10 mouse cellular contexts compared by ENCODE assay signal in genomic region chr13:9017190-9017589, GRCm38 (mm10). TPM values are rescaled to one million over a fixed set of nuclear protein-coding genes. Genes with fewer than 3 reads are reported as not detected.
DNase-seq lines count a peak whose midpoint lies in the region; ATAC-seq and TF ChIP-seq lines count a peak whose summit lies in the region.
"Had no signal": no experiment of that assay in that cellular context is flagged by ENCODE, and none has a peak within 500 bp of the region (broad histone marks: within the 10 kb centered on the region; RNA-seq: fewer than 3 reads in every experiment).

No protein-coding gene starts in this region.

- H3K9ac ChIP-seq in liver, postnatal 0 days (replicated peaks): no peak overlapping the region
- no peak overlapping the region for H3K9ac ChIP-seq in forebrain, embryonic 16.5 days (replicated peaks; ENCODE audit: low read depth, low read length)
- no peak overlapping the region for H3K9ac ChIP-seq in intestine, embryonic 16.5 days (ENCODE audit: low read depth, low read length)
- H3K9ac ChIP-seq: embryonic facial prominence, embryonic 13.5 days; midbrain, embryonic 13.5 days had no signal

- peaks cover 50% of the 10 kb centered on the region for H3K4me1 ChIP-seq in liver, postnatal 0 days (ENCODE audit: insufficient read depth)
- no peaks in the 10 kb centered on the region for H3K4me1 ChIP-seq in forebrain, embryonic 16.5 days (replicated peaks; ENCODE audit: control insufficient read depth, insufficient read depth, low read length)
- H3K4me1 ChIP-seq in intestine, embryonic 16.5 days (ENCODE audit: control insufficient read depth, insufficient read depth, low read length): no peaks in the 10 kb centered on the region
- H3K4me1 ChIP-seq: embryonic facial prominence, embryonic 13.5 days; midbrain, embryonic 13.5 days had no signal

- TF ChIP-seq EP300 in liver, postnatal 0 days (IDR thresholded peaks at IDR 0.05; ENCODE audit: low read depth): no peak

- intact Hi-C loops in gastrocnemius, postnatal 14 days (cut with DNase I; ENCODE audit: low total_unique reads): no loop called here

- no peaks in the 10 kb centered on the region for H3K27me3 ChIP-seq in liver, postnatal 0 days (ENCODE audit: insufficient read depth, low read length)
- H3K27me3 ChIP-seq in forebrain, embryonic 16.5 days (replicated peaks; ENCODE audit: control insufficient read depth, insufficient read depth, low read length): no peaks in the 10 kb centered on the region
- no peaks in the 10 kb centered on the region for H3K27me3 ChIP-seq in intestine, embryonic 16.5 days (replicated peaks; ENCODE audit: control insufficient read depth, insufficient read depth, low read length)
- H3K27me3 ChIP-seq: embryonic facial prominence, embryonic 13.5 days; midbrain, embryonic 13.5 days had no signal

- no peaks in the 10 kb centered on the region for H3K9me3 ChIP-seq in liver, postnatal 0 days (ENCODE audit: low read length)
- H3K9me3 ChIP-seq in forebrain, embryonic 16.5 days (ENCODE audit: control insufficient read depth, low read length): no peaks in the 10 kb centered on the region
- no peaks in the 10 kb centered on the region; the same call in 1 of the 2 replicates for H3K9me3 ChIP-seq in intestine, embryonic 16.5 days (ENCODE audit: control insufficient read depth, low read length)
- H3K9me3 ChIP-seq: embryonic facial prominence, embryonic 13.5 days; midbrain, embryonic 13.5 days had no signal

- WGBS in liver, postnatal 0 days (ENCODE audit: insufficient replicate concordance): 59% methylated on average over 8 of the region's 8 CpGs
- WGBS in forebrain, embryonic 16.5 days: 2% methylated on average over 8 of the region's 8 CpGs
- 23% methylated on average over 8 of the region's 8 CpGs for WGBS in intestine, embryonic 16.5 days

- H3K36me3 ChIP-seq in liver, postnatal 0 days (replicated peaks; ENCODE audit: insufficient read depth, low read length): no peaks in the 10 kb centered on the region
- no peaks in the 10 kb centered on the region for H3K36me3 ChIP-seq in forebrain, embryonic 16.5 days (ENCODE audit: control insufficient read depth, insufficient read depth)
- no peaks in the 10 kb centered on the region for H3K36me3 ChIP-seq in intestine, embryonic 16.5 days (ENCODE audit: control insufficient read depth, insufficient read depth, low read length)
- H3K36me3 ChIP-seq: embryonic facial prominence, embryonic 13.5 days; midbrain, embryonic 13.5 days had no signal

- H3K4me3 ChIP-seq in liver, postnatal 0 days (ENCODE audit: low read depth, low read length): no peak overlapping the region
- H3K4me3 ChIP-seq in forebrain, embryonic 16.5 days (replicated peaks; ENCODE audit: low read length): no peak overlapping the region
- no peak overlapping the region for H3K4me3 ChIP-seq in intestine, embryonic 16.5 days (ENCODE audit: low read length)
- H3K4me3 ChIP-seq: embryonic facial prominence, embryonic 13.5 days; midbrain, embryonic 13.5 days had no signal

- ATAC-seq in liver, postnatal 0 days: peak; percentile 71
- no peak for ATAC-seq in forebrain, embryonic 16.5 days
- no peak for ATAC-seq in intestine, embryonic 16.5 days
- ATAC-seq: midbrain, embryonic 13.5 days had no signal

- H3K4me2 ChIP-seq in liver, postnatal 0 days (ENCODE audit: low read depth, low read length): no peak overlapping the region
- H3K4me2 ChIP-seq in forebrain, embryonic 16.5 days (ENCODE audit: low read length): no peak overlapping the region
- no peak overlapping the region for H3K4me2 ChIP-seq in intestine, embryonic 16.5 days (ENCODE audit: low read depth, low read length)
- H3K4me2 ChIP-seq: embryonic facial prominence, embryonic 13.5 days; midbrain, embryonic 13.5 days had no signal

- no peak for TF ChIP-seq CTCF in liver, postnatal 0 days (IDR thresholded peaks at IDR 0.05; ENCODE audit: low read depth)

- DNase-seq in gastrocnemius, postnatal 14 days: peak; percentile 4
- no peak for DNase-seq in gastrocnemius, postnatal 4 days (ENCODE audit: low spot score in 2 of 2)
- peak; percentile 91 for DNase-seq in Muller cell, postnatal 12 days (ENCODE audit: inconsistent ontology term)
- DNase-seq in embryo, embryonic 10 days (ENCODE audit: low spot score): peak; percentile 66
- peak; percentile 55 for DNase-seq in liver, postnatal 0 days
- DNase-seq in c-Kit-positive CD71-positive TER-119-positive erythroid progenitor cells, embryonic 14.5 days (ENCODE audit: low spot score): no peak

- peak overlapping the region; percentile 79 for H3K27ac ChIP-seq in liver, postnatal 0 days (ENCODE audit: low read depth)
- no peak overlapping the region for H3K27ac ChIP-seq in forebrain, embryonic 16.5 days (ENCODE audit: low read length)
- no peak overlapping the region for H3K27ac ChIP-seq in intestine, embryonic 16.5 days (ENCODE audit: low read length)
- H3K27ac ChIP-seq: embryonic facial prominence, embryonic 13.5 days; midbrain, embryonic 13.5 days had no signal

RNA-seq across cellular contexts. Expression of gene Gtpbp4, which starts 21.3 kb away (rescaled TPM):
- 10 to 100 TPM; 38.6 to 41.5 TPM for total RNA-seq in gastrocnemius, postnatal 14 days (2021)
- total RNA-seq in gastrocnemius, postnatal 4 days (2021): 10 to 100 TPM; 42.7 to 43.5 TPM
- polyA plus RNA-seq in liver, postnatal 0 days (2015; fragmentation: Nextera tagmentation; extraction: Ambion mirVana): 35.7 and 38.9 TPM in 2 replicates
- polyA plus RNA-seq in forebrain, embryonic 16.5 days (2015; fragmentation: Nextera tagmentation; extraction: Ambion mirVana): 75.4 and 78.4 TPM in 2 replicates
- 59.2 and 72.4 TPM in 2 replicates for polyA plus RNA-seq in intestine, embryonic 16.5 days (2015; fragmentation: Nextera tagmentation; extraction: Ambion mirVana)

Comparison
In these comparisons a context has a peak if more than half of its experiments do, and no peak if none do; other contexts are left out.
1. DNase-seq: peak in gastrocnemius, postnatal 14 days (single experiment), Muller cell, postnatal 12 days (single experiment), embryo, embryonic 10 days (single experiment) and liver, postnatal 0 days (single experiment); none in gastrocnemius, postnatal 4 days (0 of 2) and c-Kit-positive CD71-positive TER-119-positive erythroid progenitor cells, embryonic 14.5 days (single experiment).